Mouse (Mus musculus) neural tube, embryonic 13.5 days (tissue): Measurements from ENCODE around the gene Dgat2. TPM values are rescaled to one million over a fixed set of nuclear protein-coding genes. Genes with fewer than 3 reads are reported as not detected.
A peak's percentile ranks its signal among the peaks of the same experiment; 100 is the strongest.

Experiments used
- ATAC-seq: fragments of 200-750 bp; cut with Nextera tagmentation; 2 replicates; pipeline ENCODE4 v1.8.0; 2017; ENCODE audit warnings: low read depth, mild to moderate bottlenecking, moderate TSS enrichment, moderate library complexity
- H3K27ac ChIP-seq: fragments of 300-500 bp; sonication (generic); replicated peaks from 2 replicates; pipeline ENCODE4 v1.5.1; 2015; ENCODE audit warnings: moderate library complexity, mild to moderate bottlenecking, inconsistent platforms
- H3K27me3 ChIP-seq: fragments of 300-500 bp; sonication (generic); 2 replicates; pipeline ENCODE4 v1.6.1; 2015; ENCODE audit warnings: mild to moderate bottlenecking, inconsistent platforms
- H3K36me3 ChIP-seq: fragments of 300-500 bp; sonication (generic); 2 replicates; pipeline ENCODE4 v1.6.1; 2015; ENCODE audit warnings: mild to moderate bottlenecking, inconsistent platforms
- H3K4me1 ChIP-seq: fragments of 300-500 bp; sonication (generic); replicated peaks from 2 replicates; pipeline ENCODE4 v1.6.1; 2015; ENCODE audit warnings: inconsistent platforms
- H3K4me2 ChIP-seq: fragments of 300-500 bp; sonication (generic); 2 replicates; pipeline ENCODE4 v1.6.1; 2015; ENCODE audit warnings: inconsistent platforms, mild to moderate bottlenecking, moderate library complexity
- H3K4me3 ChIP-seq: fragments of 300-500 bp; sonication (generic); 2 replicates; pipeline ENCODE4 v1.5.1; 2015; ENCODE audit warnings: mild to moderate bottlenecking, inconsistent platforms
- H3K9ac ChIP-seq: fragments of 300-500 bp; sonication (generic); 2 replicates; pipeline ENCODE4 v1.6.1; 2015; ENCODE audit warnings: moderate library complexity, mild to moderate bottlenecking, inconsistent platforms
- H3K9me3 ChIP-seq: fragments of 300-500 bp; sonication (generic); 2 replicates; pipeline ENCODE4 v1.6.1; 2016; ENCODE audit warnings: inconsistent platforms
- WGBS: fragments of 180-500 bp; shearing (Covaris S2); methylation state at CpG from one replicate; pipeline ENCODE4 v1.1.7; 2015; 5-methylcytosine and 5-hydroxymethylcytosine counted together
- polyA plus RNA-seq: library from polyadenylated mRNA; unstranded; fragments of >200 nt; fragmentation: Nextera tagmentation; extraction: Ambion mirVana; gene quantifications from 2 replicates; pipeline ENCODE4 v1.2.1, GENCODE M21; 2015

Dgat2 gene
- polyA plus RNA-seq, 1 experiment from 2014 or later, result 15.7 TPM

GRCm38 (mm10) chr7:99144616-99145015, 37.9 kb downstream of the Dgat2 start:
- Histone ChIP-seq H3K4me3 (no peak overlapping the region), H3K4me1 (peaks cover 17% of the 10 kb centered on the region), H3K27ac (no peak overlapping the region), H3K4me2 (no peak overlapping the region), H3K9ac (no peak overlapping the region), H3K36me3 (no peaks in the 10 kb centered on the region), H3K27me3 (no peaks in the 10 kb centered on the region), H3K9me3 (no peaks in the 10 kb centered on the region)
- no peak for ATAC-seq
- WGBS, result 74% methylated on average over 11 of the region's 11 CpGs

GRCm38 (mm10) chr7:99143244-99143643, 39.3 kb downstream of the Dgat2 start:
- Histone ChIP-seq H3K4me3 (no peak overlapping the region), H3K27ac (no peak overlapping the region), H3K36me3 (no peaks in the 10 kb centered on the region), H3K4me1 (peaks cover 25% of the 10 kb centered on the region), H3K9me3 (no peaks in the 10 kb centered on the region), H3K4me2 (no peak overlapping the region), H3K27me3 (no peaks in the 10 kb centered on the region), H3K9ac (no peak overlapping the region)
- no peak for ATAC-seq
- 83% methylated on average over 3 of the region's 3 CpGs for WGBS

- no peaks in the 10 kb centered on the region for H3K36me3 ChIP-seq
- WGBS, result 31% methylated on average over 12 of the region's 12 CpGs
- H3K27me3 ChIP-seq, result no peaks in the 10 kb centered on the region
- no peak for ATAC-seq
- H3K4me2 ChIP-seq, result peak overlapping the region; percentile 77
- H3K27ac ChIP-seq, result peak overlapping the region; percentile 67
- no peaks in the 10 kb centered on the region for H3K9me3 ChIP-seq
- H3K9ac ChIP-seq, result peak overlapping the region; percentile 60; the same call in 1 of the 2 replicates
- peak overlapping the region; percentile 98 for H3K4me3 ChIP-seq
- peaks cover 25% of the 10 kb centered on the region for H3K4me1 ChIP-seq
These were observed 40.5 kb downstream of the Dgat2 start for GRCm38 (mm10) chr7:99141919-99142606.

GRCm38 (mm10) chr7:99140984-99141918, 41.3 kb downstream of the Dgat2 start, which contains the start of gene Uvrag:
Gene Uvrag, minus strand, starts transcription at chr7:99141141.
- under 1% methylated on average over 51 of the region's 51 CpGs for WGBS
- no peaks in the 10 kb centered on the region for H3K36me3 ChIP-seq
- H3K9me3 ChIP-seq, result no peaks in the 10 kb centered on the region
- H3K4me1 ChIP-seq, result peaks cover 25% of the 10 kb centered on the region
- no peaks in the 10 kb centered on the region for H3K27me3 ChIP-seq
- H3K9ac ChIP-seq, result peak within 1 kb of the TSS; percentile 92
- ATAC-seq, result peak; percentile 99
- H3K4me2 ChIP-seq, result peak within 1 kb of the TSS; percentile 77
- H3K27ac ChIP-seq, result peak within 1 kb of the TSS; percentile 93
- peak within 1 kb of the TSS; percentile 98 for H3K4me3 ChIP-seq

- H3K27me3 ChIP-seq, result no peaks in the 10 kb centered on the region
- peak overlapping the region; percentile 98 for H3K4me3 ChIP-seq
- H3K9me3 ChIP-seq, result no peaks in the 10 kb centered on the region
- H3K36me3 ChIP-seq, result no peaks in the 10 kb centered on the region
- WGBS, result under 1% methylated on average over 32 of the region's 39 CpGs
- H3K4me1 ChIP-seq, result peaks cover 25% of the 10 kb centered on the region
- H3K9ac ChIP-seq, result peak overlapping the region; percentile 92
- ATAC-seq, result peak; percentile 12
- peak overlapping the region; percentile 93 for H3K27ac ChIP-seq
- peak overlapping the region; percentile 77 for H3K4me2 ChIP-seq
These were observed 42.0 kb downstream of the Dgat2 start for GRCm38 (mm10) chr7:99140511-99140910.

GRCm38 (mm10) chr7:99139841-99140491, 42.6 kb downstream of the Dgat2 start:
- H3K27me3 ChIP-seq, result no peaks in the 10 kb centered on the region
- peak overlapping the region; percentile 77 for H3K4me2 ChIP-seq
- peak overlapping the region; percentile 98 for H3K4me3 ChIP-seq
- no peak for ATAC-seq
- WGBS, result under 1% methylated on average over 13 of the region's 13 CpGs
- H3K4me1 ChIP-seq, result peaks cover 25% of the 10 kb centered on the region
- H3K36me3 ChIP-seq, result no peaks in the 10 kb centered on the region
- 0 out of 2 replicates have a peak, but pooled peaks cover 4% of the 10 kb centered on the region for H3K9me3 ChIP-seq
- peak overlapping the region; percentile 93 for H3K27ac ChIP-seq
- H3K9ac ChIP-seq, result peak overlapping the region; percentile 92

- WGBS, result 97% methylated on average over 4 of the region's 4 CpGs
- Histone ChIP-seq H3K4me3 (no peak overlapping the region), H3K4me1 (peaks cover 25% of the 10 kb centered on the region), H3K36me3 (no peaks in the 10 kb centered on the region), H3K4me2 (no peak overlapping the region), H3K9ac (no peak overlapping the region), H3K9me3 (0 out of 2 replicates have a peak, but pooled peaks cover 4% of the 10 kb centered on the region), H3K27ac (no peak overlapping the region), H3K27me3 (no peaks in the 10 kb centered on the region)
- ATAC-seq, result no peak
These were observed 45.0 kb downstream of the Dgat2 start for GRCm38 (mm10) chr7:99137541-99137940.

GRCm38 (mm10) chr7:99136789-99137188, 45.7 kb downstream of the Dgat2 start:
- Histone ChIP-seq H3K9me3 (0 out of 2 replicates have a peak, but pooled peaks cover 4% of the 10 kb centered on the region), H3K4me1 (peaks cover 18% of the 10 kb centered on the region), H3K27ac (no peak overlapping the region), H3K4me3 (no peak overlapping the region), H3K27me3 (no peaks in the 10 kb centered on the region), H3K9ac (no peak overlapping the region), H3K4me2 (no peak overlapping the region), H3K36me3 (no peaks in the 10 kb centered on the region)
- no peak for ATAC-seq
- WGBS, result 43% methylated on average over 6 of the region's 6 CpGs

GRCm38 (mm10) chr7:99133811-99134402, 48.6 kb downstream of the Dgat2 start:
- no peaks in the 10 kb centered on the region for H3K27me3 ChIP-seq
- no peak for ATAC-seq
- no peak overlapping the region for H3K4me3 ChIP-seq
- WGBS, result 88% methylated on average over 8 of the region's 8 CpGs
- no peaks in the 10 kb centered on the region for H3K36me3 ChIP-seq
- no peak overlapping the region for H3K9ac ChIP-seq
- H3K4me2 ChIP-seq, result no peak overlapping the region
- 0 out of 2 replicates have a peak, but pooled peaks cover 4% of the 10 kb centered on the region for H3K9me3 ChIP-seq
- peaks cover under 1% of the 10 kb centered on the region; the same call in 1 of the 2 replicates for H3K4me1 ChIP-seq
- no peak overlapping the region for H3K27ac ChIP-seq

GRCm38 (mm10) chr7:99132597-99132996, 49.9 kb downstream of the Dgat2 start:
- Histone ChIP-seq H3K4me3 (no peak overlapping the region), H3K4me1 (peaks cover 12% of the 10 kb centered on the region), H3K36me3 (no peaks in the 10 kb centered on the region), H3K27me3 (no peaks in the 10 kb centered on the region), H3K4me2 (no peak overlapping the region), H3K9ac (no peak overlapping the region), H3K27ac (no peak overlapping the region), H3K9me3 (0 out of 2 replicates have a peak, but pooled peaks cover 4% of the 10 kb centered on the region)
- ATAC-seq, result no peak
- WGBS, result 87% methylated on average over 9 of the region's 9 CpGs

- H3K9ac ChIP-seq, result no peak overlapping the region
- H3K36me3 ChIP-seq, result no peaks in the 10 kb centered on the region
- 0 out of 2 replicates have a peak, but pooled peaks cover 4% of the 10 kb centered on the region for H3K9me3 ChIP-seq
- ATAC-seq, result no peak
- H3K27ac ChIP-seq, result no peak overlapping the region
- 74% methylated on average over 6 of the region's 6 CpGs for WGBS
- H3K27me3 ChIP-seq, result no peaks in the 10 kb centered on the region
- no peak overlapping the region for H3K4me3 ChIP-seq
- no peak overlapping the region for H3K4me2 ChIP-seq
- H3K4me1 ChIP-seq, result peaks cover 18% of the 10 kb centered on the region
These were observed 50.6 kb downstream of the Dgat2 start for GRCm38 (mm10) chr7:99131819-99132353.
